Mouse (Mus musculus): ENCODE data around the gene Alg13. TPM values are rescaled to one million over a fixed set of nuclear protein-coding genes. Genes with fewer than 3 reads are reported as not detected.

Gene Alg13
- polyA plus RNA-seq (2014; fragmentation: Illumina TruSeq; extraction: RNeasy Lipid Tissue Mini Kit (QIAGEN cat#74804)) = 69.8 TPM

GRCm38 (mm10) chrX:144317548-144318163 lies at the start of gene Alg13:
Gene Alg13, plus strand, starts transcription at chrX:144317804.

Other genes with a start within 250 kb of the Alg13 start
- gene A730046J19Rik, start 164.1 kb upstream of the Alg13 start, polyA plus RNA-seq (2014; fragmentation: Illumina TruSeq; extraction: RNeasy Lipid Tissue Mini Kit (QIAGEN cat#74804)) = 8.1 TPM
- gene Trpc5os, start 138.8 kb downstream of the Alg13 start, polyA plus RNA-seq (2014; fragmentation: Illumina TruSeq; extraction: RNeasy Lipid Tissue Mini Kit (QIAGEN cat#74804)) = 0.46 TPM

Measured in ovary, adult 10 weeks (tissue).